In the genomic region with DNA sequence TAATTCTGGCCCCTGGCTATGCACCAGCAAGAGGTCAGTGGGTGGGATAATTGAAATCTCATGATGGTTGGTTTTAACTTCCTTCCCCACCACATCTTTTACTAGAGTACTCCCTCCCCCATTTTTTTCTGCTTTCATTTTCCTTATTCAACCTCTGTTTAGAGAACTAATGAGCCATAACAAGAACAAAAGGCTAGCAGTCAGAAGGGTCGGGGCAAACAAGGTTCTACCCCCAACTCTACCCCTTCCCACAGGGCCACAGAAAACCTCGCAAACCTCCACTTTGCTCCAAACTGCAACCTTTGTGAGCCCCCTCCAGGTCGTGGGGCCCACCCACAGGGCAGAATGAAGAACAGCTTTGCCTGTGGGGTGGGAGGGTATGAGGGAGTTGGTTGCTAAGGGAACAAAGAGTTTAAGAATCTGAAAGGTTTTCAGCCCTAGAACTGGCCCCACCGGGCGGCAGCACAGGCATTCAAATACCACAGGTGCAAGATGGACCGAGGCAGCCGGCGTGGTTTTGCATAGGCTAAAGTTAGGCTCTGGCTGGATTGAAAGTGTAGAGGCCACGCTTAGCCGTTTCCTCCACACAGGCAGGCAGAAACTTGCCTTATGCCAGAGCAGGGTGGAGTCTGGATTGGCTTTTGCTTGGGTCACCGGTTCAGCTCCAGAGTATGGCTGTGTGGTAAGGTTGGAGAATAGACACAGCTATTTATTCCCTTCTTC, we compare ENCODE assay signal across 8 mouse cellular contexts.
DNase-seq lines count a peak whose midpoint lies in the region; ATAC-seq lines count a peak whose summit lies in the region.

No protein-coding gene starts in this region.

- peak; percentile 18 for DNase-seq in ovary, postnatal 14 days (ENCODE audit: low spot score)
- DNase-seq in ovary, postnatal 36 days (ENCODE audit: low spot score): no peak
- peak; percentile 85 for DNase-seq in forebrain, embryonic 10.5 days (ENCODE audit: extremely low spot score, low spot score)
- no peak for DNase-seq in layer of hippocampus, adult 9-11 months
- DNase-seq in cerebellum, adult 18-20 months: no peak
- DNase-seq in adrenal gland, postnatal 4 days (ENCODE audit: low spot score in 2 of 2): no peak

- peak; percentile 47 for ATAC-seq in megakaryocyte, adult 5-6 weeks (ENCODE audit: poor library complexity, severe bottlenecking)
- ATAC-seq in stomach, embryonic 16.5 days (ENCODE audit: insufficient read depth, low FRiP score): 0 out of 2 replicates have a peak, but pooled peaks have one; percentile 35

- H3K36me3 ChIP-seq in forebrain, embryonic 10.5 days (replicated peaks): no peaks in the 10 kb centered on the region
- no peaks in the 10 kb centered on the region for H3K36me3 ChIP-seq in stomach, embryonic 16.5 days (ENCODE audit: control insufficient read depth, insufficient read depth, low read length)

- H3K9ac ChIP-seq in stomach, embryonic 16.5 days (ENCODE audit: low read length): no peak overlapping the region

- H3K27ac ChIP-seq in forebrain, embryonic 10.5 days: peak overlapping the region; percentile 80
- peak overlapping the region; percentile 35; the same call in 1 of the 2 replicates for H3K27ac ChIP-seq in stomach, embryonic 16.5 days (ENCODE audit: low read length)

- H3K9me3 ChIP-seq in forebrain, embryonic 10.5 days: no peaks in the 10 kb centered on the region
- H3K9me3 ChIP-seq in stomach, embryonic 16.5 days (replicated peaks; ENCODE audit: control insufficient read depth, low read length): no peaks in the 10 kb centered on the region

- peak overlapping the region; percentile 18; the same call in 1 of the 2 replicates for H3K4me3 ChIP-seq in forebrain, embryonic 10.5 days
- no peak overlapping the region for H3K4me3 ChIP-seq in stomach, embryonic 16.5 days (replicated peaks; ENCODE audit: low read length)

- peaks cover 78% of the 10 kb centered on the region for H3K27me3 ChIP-seq in forebrain, embryonic 10.5 days (ENCODE audit: poor library complexity, severe bottlenecking)
- H3K27me3 ChIP-seq in stomach, embryonic 16.5 days (ENCODE audit: control insufficient read depth, insufficient read depth, low read length): no peaks in the 10 kb centered on the region

- peaks cover 52% of the 10 kb centered on the region for H3K4me1 ChIP-seq in forebrain, embryonic 10.5 days
- H3K4me1 ChIP-seq in stomach, embryonic 16.5 days (ENCODE audit: control insufficient read depth, insufficient read depth, low read length): peaks cover 11% of the 10 kb centered on the region

- 0 out of 2 replicates have a peak overlapping the region, but pooled peaks have one; percentile 14 for H3K4me2 ChIP-seq in stomach, embryonic 16.5 days (ENCODE audit: low read depth, low read length)

- 6% methylated on average over 11 of the region's 11 CpGs for WGBS in forebrain, embryonic 10.5 days
- WGBS in stomach, embryonic 16.5 days: 36% methylated on average over 11 of the region's 11 CpGs

Comparison
In these comparisons a context has a peak if more than half of its experiments do, and no peak if none do; other contexts are left out.
1. DNase-seq: peak in ovary, postnatal 14 days (single experiment) and forebrain, embryonic 10.5 days (single experiment); none in ovary, postnatal 36 days (single experiment), layer of hippocampus, adult 9-11 months (single experiment), cerebellum, adult 18-20 months (0 of 2) and adrenal gland, postnatal 4 days (0 of 2).